Mouse (Mus musculus) thymus, adult 2 months (tissue): Measurements from ENCODE around the gene Bub3.

ENCODE experiments used
- CTCF ChIP-seq: fragments of 200-500 bp; IDR thresholded peaks from 2 replicates; pipeline ENCODE4 v1.5.1; 2012; ENCODE audit warnings: mild to moderate bottlenecking, control low read depth, low read length, moderate library complexity, borderline replicate concordance; ENCODE audit not compliant: control insufficient read depth, poor library complexity, insufficient read depth; ENCODE audit errors: extremely low read depth
- POLR2A ChIP-seq: fragments of 200-500 bp; IDR thresholded peaks from 2 replicates; pipeline ENCODE4 v1.6.1; 2012; ENCODE audit warnings: mild to moderate bottlenecking, low read length, control low read depth, moderate library complexity; ENCODE audit not compliant: control insufficient read depth, poor library complexity, insufficient read depth; ENCODE audit errors: extremely low read depth

GRCm38 (mm10) chr7:131559986-131560696 is at the start of gene Bub3:
- TF ChIP-seq CTCF (peak; percentile 68; the same call in 1 of the 2 replicates), POLR2A (peak; percentile 95)
